Mouse (Mus musculus) ES-Bruce4 (cell line): Measurements from ENCODE around the gene Pitpnm1.

Experiments
- CTCF ChIP-seq: IDR thresholded peaks from one replicate; pipeline ENCODE4 v1.8.1; 2011; ENCODE audit warnings: low read depth, low read length
- EP300 ChIP-seq: IDR thresholded peaks from 2 replicates; pipeline ENCODE4 v1.6.1; 2011; ENCODE audit warnings: low read depth, low read length; ENCODE audit not compliant: insufficient read depth
- POLR2A ChIP-seq: IDR thresholded peaks from one replicate; pipeline ENCODE4 v1.8.1; 2011; ENCODE audit warnings: low read length; ENCODE audit not compliant: insufficient read depth

DNA sequence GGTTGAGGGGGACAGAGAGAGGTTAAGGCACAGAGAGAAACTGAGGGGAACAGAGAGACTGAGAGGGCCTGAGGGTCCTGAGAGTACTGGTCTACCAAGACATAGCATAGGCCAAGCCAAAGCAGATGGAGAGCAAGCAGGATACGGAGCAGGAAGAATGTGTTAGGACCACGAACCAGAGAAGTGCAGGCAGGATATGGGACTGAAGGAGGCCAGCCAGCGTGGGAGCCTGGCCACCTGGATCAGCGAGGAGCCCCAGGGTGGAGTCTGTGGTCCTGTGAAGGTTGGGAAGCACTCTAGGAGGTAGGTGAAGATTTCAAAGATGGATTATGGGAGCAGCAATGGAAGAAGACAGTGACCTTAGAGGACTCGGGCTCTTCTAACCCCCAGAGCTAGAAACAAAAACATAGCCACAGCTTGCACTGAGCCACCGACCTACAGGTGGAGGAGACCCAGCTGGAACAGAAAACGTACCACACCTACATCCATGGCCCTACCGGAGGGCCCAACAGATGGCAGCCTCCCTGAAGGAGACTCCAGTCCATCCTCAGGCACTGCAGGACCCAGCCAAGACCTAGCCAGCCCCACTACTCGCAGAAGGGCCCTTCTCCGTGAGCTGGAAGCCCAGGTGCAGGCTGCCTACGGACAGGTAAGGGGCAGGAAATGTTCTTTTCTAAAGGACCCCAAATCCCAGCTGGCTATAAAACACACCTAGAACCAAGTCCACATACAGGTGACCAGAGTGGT, 17.4 kb upstream of the Pitpnm1 start:
- TF ChIP-seq CTCF = no peak
- TF ChIP-seq POLR2A = no peak
- TF ChIP-seq EP300 = no peak
